Mouse (Mus musculus): ENCODE results near the gene Zdhhc13. TPM values are rescaled to one million over a fixed set of nuclear protein-coding genes. Genes with fewer than 3 reads are reported as not detected.

Zdhhc13 gene
- polyA plus RNA-seq, 1 experiment from 2014 or later = 27.2 TPM

- Histone ChIP-seq H3K4me3 (ENCODE audit: low read length) (no peak overlapping the region), H3K36me3 (ENCODE audit: control insufficient read depth, insufficient read depth, low read length) (no peaks in the 10 kb centered on the region), H3K27me3 (ENCODE audit: control insufficient read depth, insufficient read depth, low read depth, low read length) (no peaks in the 10 kb centered on the region), H3K4me2 (ENCODE audit: low read depth, low read length) (no peak overlapping the region), H3K27ac (ENCODE audit: low read length) (no peak overlapping the region), H3K9ac (ENCODE audit: low read length) (no peak overlapping the region), H3K4me1 (replicated peaks; ENCODE audit: control insufficient read depth, insufficient read depth, low read length) (no peaks in the 10 kb centered on the region), H3K9me3 (ENCODE audit: control insufficient read depth, low read length) (no peaks in the 10 kb centered on the region)
- no peak for ATAC-seq (ENCODE audit: low read depth)
- 55% methylated on average over 8 of the region's 8 CpGs for WGBS
Measured at GRCm38 (mm10) chr7:48777721-48778504, 10.9 kb upstream of the Zdhhc13 start.

GRCm38 (mm10) chr7:48779110-48779509 is 9.7 kb upstream of the Zdhhc13 start:
- Histone ChIP-seq H3K4me2 (ENCODE audit: low read depth, low read length) (no peak overlapping the region), H3K4me3 (ENCODE audit: low read length) (no peak overlapping the region), H3K4me1 (replicated peaks; ENCODE audit: control insufficient read depth, insufficient read depth, low read length) (no peaks in the 10 kb centered on the region), H3K9me3 (ENCODE audit: control insufficient read depth, low read length) (no peaks in the 10 kb centered on the region), H3K27ac (ENCODE audit: low read length) (no peak overlapping the region), H3K9ac (ENCODE audit: low read length) (no peak overlapping the region), H3K36me3 (ENCODE audit: control insufficient read depth, insufficient read depth, low read length) (no peaks in the 10 kb centered on the region), H3K27me3 (ENCODE audit: control insufficient read depth, insufficient read depth, low read depth, low read length) (no peaks in the 10 kb centered on the region)
- WGBS = 65% methylated on average over 3 of the region's 3 CpGs
- ATAC-seq (ENCODE audit: low read depth) = no peak

GRCm38 (mm10) chr7:48782432-48782831 is 6.4 kb upstream of the Zdhhc13 start:
- Histone ChIP-seq H3K9me3 (ENCODE audit: control insufficient read depth, low read length) (no peaks in the 10 kb centered on the region), H3K4me2 (ENCODE audit: low read depth, low read length) (no peak overlapping the region), H3K36me3 (ENCODE audit: control insufficient read depth, insufficient read depth, low read length) (no peaks in the 10 kb centered on the region)

GRCm38 (mm10) chr7:48784773-48785523 is 3.9 kb upstream of the Zdhhc13 start:
- 78% methylated on average over 11 of the region's 11 CpGs for WGBS

More at GRCm38 (mm10) chr7:48782432-48782831, 6.4 kb upstream of the Zdhhc13 start:
- no peak for ATAC-seq (ENCODE audit: low read depth)
- Histone ChIP-seq H3K9ac (ENCODE audit: low read length) (no peak overlapping the region), H3K27me3 (ENCODE audit: control insufficient read depth, insufficient read depth, low read depth, low read length) (no peaks in the 10 kb centered on the region), H3K4me3 (ENCODE audit: low read length) (no peak overlapping the region), H3K4me1 (replicated peaks; ENCODE audit: control insufficient read depth, insufficient read depth, low read length) (no peaks in the 10 kb centered on the region), H3K27ac (ENCODE audit: low read length) (no peak overlapping the region)
- WGBS = 75% methylated on average over 4 of the region's 4 CpGs

GRCm38 (mm10) chr7:48788348-48788747 is 455 bp upstream of the Zdhhc13 start:
- 55% methylated on average over 3 of the region's 3 CpGs for WGBS

More at GRCm38 (mm10) chr7:48784773-48785523, 3.9 kb upstream of the Zdhhc13 start:
- H3K4me1 ChIP-seq (replicated peaks; ENCODE audit: control insufficient read depth, insufficient read depth, low read length) = peaks cover under 1% of the 10 kb centered on the region
- no peaks in the 10 kb centered on the region for H3K27me3 ChIP-seq (ENCODE audit: control insufficient read depth, insufficient read depth, low read depth, low read length)
- H3K9ac ChIP-seq (ENCODE audit: low read length) = no peak overlapping the region
- no peak for ATAC-seq (ENCODE audit: low read depth)
- no peak overlapping the region for H3K4me2 ChIP-seq (ENCODE audit: low read depth, low read length)
- no peaks in the 10 kb centered on the region for H3K9me3 ChIP-seq (ENCODE audit: control insufficient read depth, low read length)
- H3K27ac ChIP-seq (ENCODE audit: low read length) = no peak overlapping the region
- H3K36me3 ChIP-seq (ENCODE audit: control insufficient read depth, insufficient read depth, low read length) = no peaks in the 10 kb centered on the region
- H3K4me3 ChIP-seq (ENCODE audit: low read length) = no peak overlapping the region

GRCm38 (mm10) chr7:48790117-48790516 is 1.3 kb downstream of the Zdhhc13 start:
- no peaks in the 10 kb centered on the region for H3K36me3 ChIP-seq (ENCODE audit: control insufficient read depth, insufficient read depth, low read length)
- WGBS = 62% methylated on average over 4 of the region's 4 CpGs
- ATAC-seq (ENCODE audit: low read depth) = no peak
- H3K9ac ChIP-seq (ENCODE audit: low read length) = no peak overlapping the region
- H3K27me3 ChIP-seq (ENCODE audit: control insufficient read depth, insufficient read depth, low read depth, low read length) = no peaks in the 10 kb centered on the region
- H3K4me1 ChIP-seq (replicated peaks; ENCODE audit: control insufficient read depth, insufficient read depth, low read length) = peaks cover 9% of the 10 kb centered on the region
- H3K27ac ChIP-seq (ENCODE audit: low read length) = no peak overlapping the region
- H3K4me2 ChIP-seq (ENCODE audit: low read depth, low read length) = peak overlapping the region; percentile 4; the same call in 1 of the 2 replicates
- H3K9me3 ChIP-seq (ENCODE audit: control insufficient read depth, low read length) = no peaks in the 10 kb centered on the region
- no peak overlapping the region for H3K4me3 ChIP-seq (ENCODE audit: low read length)

More at GRCm38 (mm10) chr7:48788348-48788747, 455 bp upstream of the Zdhhc13 start:
- no peaks in the 10 kb centered on the region for H3K36me3 ChIP-seq (ENCODE audit: control insufficient read depth, insufficient read depth, low read length)
- peak overlapping the region; percentile 87 for H3K4me2 ChIP-seq (ENCODE audit: low read depth, low read length)
- H3K4me3 ChIP-seq (ENCODE audit: low read length) = peak overlapping the region; percentile 88
- H3K9ac ChIP-seq (ENCODE audit: low read length) = no peak overlapping the region
- peak; percentile 4; the same call in 1 of the 2 replicates for ATAC-seq (ENCODE audit: low read depth)
- peaks cover 9% of the 10 kb centered on the region for H3K4me1 ChIP-seq (replicated peaks; ENCODE audit: control insufficient read depth, insufficient read depth, low read length)
- no peak overlapping the region for H3K27ac ChIP-seq (ENCODE audit: low read length)
- no peaks in the 10 kb centered on the region for H3K27me3 ChIP-seq (ENCODE audit: control insufficient read depth, insufficient read depth, low read depth, low read length)
- no peaks in the 10 kb centered on the region for H3K9me3 ChIP-seq (ENCODE audit: control insufficient read depth, low read length)

- no peaks in the 10 kb centered on the region for H3K9me3 ChIP-seq (ENCODE audit: control insufficient read depth, low read length)
- H3K27me3 ChIP-seq (ENCODE audit: control insufficient read depth, insufficient read depth, low read depth, low read length) = no peaks in the 10 kb centered on the region
- no peak overlapping the region for H3K4me2 ChIP-seq (ENCODE audit: low read depth, low read length)
- 85% methylated on average over 3 of the region's 3 CpGs for WGBS
- no peak overlapping the region for H3K4me3 ChIP-seq (ENCODE audit: low read length)
- no peak overlapping the region for H3K9ac ChIP-seq (ENCODE audit: low read length)
- H3K4me1 ChIP-seq (replicated peaks; ENCODE audit: control insufficient read depth, insufficient read depth, low read length) = peaks cover 9% of the 10 kb centered on the region
- no peak for ATAC-seq (ENCODE audit: low read depth)
- H3K36me3 ChIP-seq (ENCODE audit: control insufficient read depth, insufficient read depth, low read length) = peaks cover 4% of the 10 kb centered on the region; the same call in 1 of the 2 replicates
- H3K27ac ChIP-seq (ENCODE audit: low read length) = no peak overlapping the region
Measured at GRCm38 (mm10) chr7:48791412-48791811, 2.6 kb downstream of the Zdhhc13 start.

GRCm38 (mm10) chr7:48795130-48795529 is 6.3 kb downstream of the Zdhhc13 start:
- no peak for ATAC-seq (ENCODE audit: low read depth)
- H3K27ac ChIP-seq (ENCODE audit: low read length) = no peak overlapping the region
- H3K4me3 ChIP-seq (ENCODE audit: low read length) = no peak overlapping the region
- 83% methylated on average over 3 of the region's 3 CpGs for WGBS
- H3K4me2 ChIP-seq (ENCODE audit: low read depth, low read length) = no peak overlapping the region
- H3K36me3 ChIP-seq (ENCODE audit: control insufficient read depth, insufficient read depth, low read length) = peaks cover 4% of the 10 kb centered on the region; the same call in 1 of the 2 replicates
- H3K9me3 ChIP-seq (ENCODE audit: control insufficient read depth, low read length) = no peaks in the 10 kb centered on the region
- no peaks in the 10 kb centered on the region for H3K27me3 ChIP-seq (ENCODE audit: control insufficient read depth, insufficient read depth, low read depth, low read length)
- H3K9ac ChIP-seq (ENCODE audit: low read length) = no peak overlapping the region
- H3K4me1 ChIP-seq (replicated peaks; ENCODE audit: control insufficient read depth, insufficient read depth, low read length) = peaks cover 7% of the 10 kb centered on the region

GRCm38 (mm10) chr7:48803381-48803780 is 14.6 kb downstream of the Zdhhc13 start:
- H3K27ac ChIP-seq (ENCODE audit: low read length) = no peak overlapping the region
- no peak overlapping the region for H3K4me2 ChIP-seq (ENCODE audit: low read depth, low read length)
- H3K9me3 ChIP-seq (ENCODE audit: control insufficient read depth, low read length) = no peaks in the 10 kb centered on the region
- 81% methylated on average over 7 of the region's 7 CpGs for WGBS
- H3K9ac ChIP-seq (ENCODE audit: low read length) = no peak overlapping the region
- no peak for ATAC-seq (ENCODE audit: low read depth)
- peaks cover 17% of the 10 kb centered on the region for H3K36me3 ChIP-seq (ENCODE audit: control insufficient read depth, insufficient read depth, low read length)
- H3K4me1 ChIP-seq (replicated peaks; ENCODE audit: control insufficient read depth, insufficient read depth, low read length) = no peaks in the 10 kb centered on the region
- no peaks in the 10 kb centered on the region for H3K27me3 ChIP-seq (ENCODE audit: control insufficient read depth, insufficient read depth, low read depth, low read length)
- H3K4me3 ChIP-seq (ENCODE audit: low read length) = no peak overlapping the region

Measured in lung, embryonic 16.5 days (tissue).